8 mouse cellular contexts compared by ENCODE assay signal in the genomic region with DNA sequence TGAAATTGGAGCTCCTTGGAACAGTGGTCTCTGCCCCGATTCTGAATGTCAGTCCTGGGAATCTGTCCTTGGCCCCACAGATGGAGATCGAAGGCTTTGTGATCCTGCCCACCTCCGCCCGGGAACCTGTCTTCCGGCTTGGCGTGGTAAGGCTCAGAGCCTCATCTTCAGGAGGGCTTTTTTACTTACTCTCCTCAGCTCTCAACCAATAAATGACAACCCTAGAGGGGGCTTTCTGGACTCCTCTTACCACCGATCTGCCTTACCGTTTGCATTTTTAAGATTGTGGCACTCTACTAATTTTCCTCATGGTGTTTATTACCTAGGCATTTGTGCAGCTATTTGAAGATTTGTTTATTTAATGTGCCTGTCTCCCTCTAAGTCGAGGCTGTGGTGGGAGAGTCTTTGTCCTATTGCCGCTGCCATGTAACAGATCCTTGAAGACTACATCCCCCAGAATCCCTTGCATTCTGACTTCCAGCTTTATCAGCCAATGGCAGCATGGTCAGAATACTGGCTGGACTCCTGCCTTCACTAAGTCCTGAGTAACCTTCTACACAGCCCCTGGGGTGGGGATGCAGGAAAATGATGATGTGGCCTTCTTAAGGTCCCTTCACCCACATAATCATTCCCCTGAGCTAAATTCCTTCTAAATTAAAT. TPM values are rescaled to one million over a fixed set of nuclear protein-coding genes. Genes with fewer than 3 reads are reported as not detected.
A peak's percentile ranks its signal among the peaks of the same experiment; 100 is the strongest.
DNase-seq lines count a peak whose midpoint lies in the region; ATAC-seq lines count a peak whose summit lies in the region.

No protein-coding gene starts in this region.

- no peaks in the 10 kb centered on the region for H3K36me3 ChIP-seq in hindbrain, embryonic 11.5 days (ENCODE audit: control insufficient read depth, insufficient read depth, low read length)
- H3K36me3 ChIP-seq in midbrain, embryonic 12.5 days, result no peaks in the 10 kb centered on the region

- H3K4me3 ChIP-seq in hindbrain, embryonic 11.5 days (ENCODE audit: low read depth, low read length), result no peak overlapping the region
- no peak overlapping the region for H3K4me3 ChIP-seq in midbrain, embryonic 12.5 days

- H3K27me3 ChIP-seq in hindbrain, embryonic 11.5 days (ENCODE audit: control insufficient read depth, insufficient read depth, low read length), result no peaks in the 10 kb centered on the region
- H3K27me3 ChIP-seq in midbrain, embryonic 12.5 days, result no peaks in the 10 kb centered on the region

- DNase-seq in adrenal gland, adult 2 months, result peak; percentile 42
- no peak for DNase-seq in adrenal gland, adult 18-20 months (ENCODE audit: low spot score in 2 of 2)
- DNase-seq in lung, postnatal 14 days, result peak; percentile 11
- DNase-seq in lung, adult 18-20 months, result no peak
- peak; percentile 67 for DNase-seq in hindbrain, embryonic 11.5 days (ENCODE audit: low spot score)
- DNase-seq in thymus, adult 18-20 months, result no peak

- H3K27ac ChIP-seq in hindbrain, embryonic 11.5 days (ENCODE audit: low read depth, low read length), result no peak overlapping the region
- no peak overlapping the region for H3K27ac ChIP-seq in midbrain, embryonic 12.5 days (replicated peaks)

- H3K4me2 ChIP-seq in hindbrain, embryonic 11.5 days (replicated peaks; ENCODE audit: low read depth, low read length), result no peak overlapping the region
- H3K4me2 ChIP-seq in midbrain, embryonic 12.5 days (replicated peaks), result peak overlapping the region; percentile 23; the same call in 1 of the 2 replicates

- no peaks in the 10 kb centered on the region for H3K9me3 ChIP-seq in hindbrain, embryonic 11.5 days (ENCODE audit: control insufficient read depth, low read length)
- no peaks in the 10 kb centered on the region for H3K9me3 ChIP-seq in midbrain, embryonic 12.5 days

- peak; percentile 49; the same call in 1 of the 2 replicates for ATAC-seq in hindbrain, embryonic 11.5 days (ENCODE audit: low FRiP score)
- peak; percentile 77 for ATAC-seq in midbrain, embryonic 12.5 days (ENCODE audit: low FRiP score, low read depth)
- ATAC-seq in inflammation-experienced regulatory T-cells, adult 6 months, result no peak

- 56% methylated on average over 10 of the region's 10 CpGs for WGBS in hindbrain, embryonic 11.5 days
- 58% methylated on average over 10 of the region's 10 CpGs for WGBS in midbrain, embryonic 12.5 days

- H3K9ac ChIP-seq in hindbrain, embryonic 11.5 days (ENCODE audit: low read depth, low read length), result no peak overlapping the region
- no peak overlapping the region for H3K9ac ChIP-seq in midbrain, embryonic 12.5 days (replicated peaks)

- H3K4me1 ChIP-seq in hindbrain, embryonic 11.5 days (replicated peaks; ENCODE audit: control insufficient read depth, insufficient read depth, low read length), result no peaks in the 10 kb centered on the region
- no peaks in the 10 kb centered on the region for H3K4me1 ChIP-seq in midbrain, embryonic 12.5 days

RNA-seq across cellular contexts. Expression of a gene that starts 18.4 kb away (rescaled TPM):
- total RNA-seq in adrenal gland, adult 2 months (2021), result 10 to 100 TPM; 22.0 to 24.6 TPM
- polyA plus RNA-seq in adrenal gland, adult 2 months (2012; rRNA removed), result 25.4 and 36.7 TPM in 2 replicates
- 10 to 100 TPM; 19.2 to 30.4 TPM for total RNA-seq in adrenal gland, adult 18-20 months (2021)
- polyA plus RNA-seq in hindbrain, embryonic 11.5 days (2014; fragmentation: Nextera tagmentation; extraction: Ambion mirVana), result 2.7 and 3.4 TPM in 2 replicates
- 2.0 and 2.4 TPM in 2 replicates for polyA plus RNA-seq in midbrain, embryonic 12.5 days (2016; fragmentation: Nextera tagmentation; extraction: Ambion mirVana)
- polyA plus RNA-seq in inflammation-experienced regulatory T-cells, adult 6 months (2017; shearing (Covaris generic)), result 1 to 10 TPM in 1 of 3 experiments, not detected in 2; 1.0 TPM

RNA-seq across cellular contexts. Expression of a gene that starts 50.8 kb away (rescaled TPM):
- total RNA-seq in adrenal gland, adult 2 months (2021), result 1 to 10 TPM; 8.8 to 9.8 TPM
- polyA plus RNA-seq in adrenal gland, adult 2 months (2012; rRNA removed), result 8.7 and 11.2 TPM in 2 replicates
- total RNA-seq in adrenal gland, adult 18-20 months (2021), result 10 to 100 TPM; 14.2 to 19.7 TPM
- polyA plus RNA-seq in hindbrain, embryonic 11.5 days (2014; fragmentation: Nextera tagmentation; extraction: Ambion mirVana), result 42.3 and 79.1 TPM in 2 replicates
- polyA plus RNA-seq in midbrain, embryonic 12.5 days (2016; fragmentation: Nextera tagmentation; extraction: Ambion mirVana), result 74.5 and 80.3 TPM in 2 replicates
- under 1 TPM in 2 of 3 experiments, not detected in 1; 0.10 to 0.11 TPM for polyA plus RNA-seq in inflammation-experienced regulatory T-cells, adult 6 months (2017; shearing (Covaris generic))

Comparison
In these comparisons a context has a peak if more than half of its experiments do, and no peak if none do; other contexts are left out.
1. DNase-seq: peak in adrenal gland, adult 2 months (single experiment), lung, postnatal 14 days (single experiment) and hindbrain, embryonic 11.5 days (single experiment); none in adrenal gland, adult 18-20 months (0 of 2), lung, adult 18-20 months (0 of 2) and thymus, adult 18-20 months (0 of 2).